Mouse (Mus musculus): ENCODE measurements around the gene Ccdc33.

GRCm38 (mm10) chr9:58112866-58113278 is 5.8 kb downstream of the Ccdc33 start:
- TF ChIP-seq CTCF (IDR thresholded peaks at IDR 0.05; ENCODE audit: borderline replicate concordance, insufficient read depth, low read depth, low read length) (no peak), POLR2A (IDR thresholded peaks at IDR 0.05; ENCODE audit: borderline replicate concordance, insufficient read depth, low read length) (no peak)

Measured in cerebellum, adult 2 months (tissue).